Mouse (Mus musculus) heart, postnatal 4 days (tissue): ENCODE data around the gene Nt5c2. TPM values are rescaled to one million over a fixed set of nuclear protein-coding genes. Genes with fewer than 3 reads are reported as not detected.
A peak's percentile ranks its signal among the peaks of the same experiment; 100 is the strongest.

Experiments
- DNase-seq: peaks from one replicate; pipeline ENCODE4 v3.0.0; 2021
- total RNA-seq, 2 experiments: library from RNA; stranded (reverse); gene quantifications; 2 replicates each; pipeline ENCODE4 v1.2.3; 2021

Gene Nt5c2
- total RNA-seq, 2 experiments from 2014 or later: 147 to 157 TPM

- DNase-seq: no peak
These were observed 129.6 kb downstream of the Nt5c2 start for GRCm38 (mm10) chr19:46885365-46885764.

DNA sequence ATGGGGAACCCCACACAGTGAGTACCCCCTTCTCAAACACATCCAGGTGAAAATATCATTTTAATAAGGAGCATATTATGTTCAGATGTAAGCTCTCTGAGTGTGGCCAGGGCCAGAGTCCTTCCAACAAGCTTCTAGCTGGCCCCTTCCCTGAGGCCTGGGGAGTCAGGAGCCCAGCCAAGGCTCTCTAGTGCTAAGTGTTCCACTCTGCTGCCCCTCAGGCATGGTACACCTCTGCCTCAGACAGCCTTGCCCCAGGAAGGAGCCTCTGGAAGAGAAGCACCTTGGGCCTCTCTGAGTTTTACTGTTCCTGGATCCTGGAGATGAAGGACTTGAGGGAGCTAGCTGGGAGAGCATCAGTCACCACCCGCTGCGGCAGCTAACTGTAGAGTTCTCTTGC is 135.1 kb downstream of the Nt5c2 start:
- DNase-seq: no peak

GRCm38 (mm10) chr19:46878346-46878745 is 136.6 kb downstream of the Nt5c2 start:
- DNase-seq: peak; percentile 84

GRCm38 (mm10) chr19:46877886-46878285 is 137.1 kb downstream of the Nt5c2 start:
- DNase-seq: no peak

DNA sequence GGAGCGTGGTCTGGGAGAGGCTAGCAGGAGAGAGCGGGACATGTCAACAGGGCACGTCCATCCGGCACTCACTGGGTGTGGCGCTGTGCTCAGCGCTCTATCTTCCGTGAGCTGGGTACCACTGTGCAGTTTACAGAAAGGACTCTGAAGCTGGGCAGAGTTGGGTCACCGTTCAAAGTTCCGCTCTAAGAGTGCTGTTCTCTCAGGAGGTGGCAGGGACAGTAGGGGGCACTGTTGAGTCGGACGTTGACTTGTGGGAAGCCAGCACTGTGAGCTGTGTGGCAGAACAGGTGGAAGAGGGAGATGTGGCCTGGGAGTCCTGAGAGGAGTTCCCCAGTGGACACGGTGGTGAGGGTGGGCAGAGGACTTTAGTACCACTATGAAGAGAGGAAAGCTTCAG is 139.2 kb downstream of the Nt5c2 start:
- DNase-seq: peak; percentile 91

DNA sequence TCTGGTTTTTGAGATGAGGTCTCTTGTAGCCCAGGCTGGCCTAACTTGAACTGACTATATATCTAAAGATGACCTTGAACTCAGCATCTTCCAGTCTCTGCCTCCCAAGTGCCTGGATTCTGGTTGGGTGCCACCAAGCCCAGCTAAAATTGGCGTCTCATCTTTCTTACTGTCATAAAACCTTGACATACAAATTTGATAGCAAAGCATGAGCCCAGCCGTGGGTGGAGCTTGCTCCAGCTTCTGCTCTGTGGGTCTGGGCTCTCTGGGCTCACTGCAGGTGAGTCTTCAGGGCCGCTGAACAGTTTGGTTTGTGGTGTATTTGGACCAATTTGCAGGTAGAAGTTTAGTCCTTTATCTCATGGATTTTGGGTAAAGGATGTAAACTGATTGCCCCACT is 141.0 kb downstream of the Nt5c2 start:
- DNase-seq: no peak

DNA sequence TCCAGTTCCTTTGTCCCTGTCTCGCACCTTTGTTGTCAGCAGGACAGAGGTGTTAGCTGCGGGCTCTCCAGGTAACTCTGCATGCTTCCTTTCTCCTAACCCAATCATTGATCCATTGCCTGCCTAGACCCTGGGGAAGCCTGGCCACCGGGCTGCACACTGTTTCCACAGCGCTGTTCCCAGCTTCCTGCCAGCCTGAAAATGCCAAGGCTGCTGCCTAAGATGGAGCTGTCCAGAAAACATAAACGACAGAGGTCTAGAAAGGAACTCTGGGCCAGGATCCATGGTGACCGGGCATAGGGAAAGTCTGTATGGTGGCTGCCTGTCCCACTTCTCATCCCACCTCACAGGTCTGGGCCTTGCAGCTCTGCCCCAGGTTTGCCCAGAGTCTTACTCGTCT is 143.3 kb downstream of the Nt5c2 start:
- DNase-seq: no peak

- DNase-seq: no peak
These were observed 143.9 kb downstream of the Nt5c2 start for GRCm38 (mm10) chr19:46871096-46871495.

- DNase-seq: peak; percentile 87
These were observed 145.4 kb downstream of the Nt5c2 start for GRCm38 (mm10) chr19:46869526-46869925.

DNA sequence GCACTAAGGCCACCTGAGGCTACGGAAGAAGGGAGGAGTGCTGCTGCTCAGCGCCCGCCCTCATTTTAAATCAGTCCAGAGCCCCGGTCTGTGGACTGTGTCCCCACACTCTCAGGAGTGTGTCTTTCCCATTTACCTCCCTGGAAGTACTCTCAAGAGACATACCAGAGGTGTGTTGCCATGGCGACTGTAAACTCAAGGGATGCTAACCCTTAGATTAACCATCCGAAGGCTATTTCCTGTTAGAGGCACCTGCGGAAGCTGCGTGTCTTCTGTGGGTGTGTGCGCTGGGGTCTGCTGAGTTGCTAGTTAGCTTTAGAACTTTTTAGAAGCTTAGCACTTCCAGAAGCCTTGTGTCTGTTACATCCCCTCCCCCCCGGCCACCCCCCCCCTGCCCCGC is 145.9 kb downstream of the Nt5c2 start:
- DNase-seq: no peak

DNA sequence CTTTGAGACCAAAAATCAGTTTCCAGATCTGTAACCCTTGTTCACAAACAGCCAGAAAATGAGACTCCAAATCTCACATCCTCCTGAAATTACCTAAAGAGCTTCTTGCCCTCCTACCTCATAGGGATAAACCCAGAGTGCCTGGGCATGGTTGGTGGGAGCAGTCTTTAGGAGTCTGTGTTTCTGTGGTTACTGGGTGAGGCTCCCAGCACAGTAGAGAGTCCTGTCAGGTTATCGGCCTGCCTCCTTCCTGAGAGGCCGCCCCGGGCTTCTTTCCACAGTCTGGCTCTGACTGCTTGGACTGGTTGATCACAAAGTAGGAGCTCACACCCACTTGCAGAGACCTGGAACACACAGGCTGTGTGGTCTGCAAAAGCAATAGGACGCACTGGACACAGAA is 149.6 kb downstream of the Nt5c2 start:
- DNase-seq: no peak

DNA sequence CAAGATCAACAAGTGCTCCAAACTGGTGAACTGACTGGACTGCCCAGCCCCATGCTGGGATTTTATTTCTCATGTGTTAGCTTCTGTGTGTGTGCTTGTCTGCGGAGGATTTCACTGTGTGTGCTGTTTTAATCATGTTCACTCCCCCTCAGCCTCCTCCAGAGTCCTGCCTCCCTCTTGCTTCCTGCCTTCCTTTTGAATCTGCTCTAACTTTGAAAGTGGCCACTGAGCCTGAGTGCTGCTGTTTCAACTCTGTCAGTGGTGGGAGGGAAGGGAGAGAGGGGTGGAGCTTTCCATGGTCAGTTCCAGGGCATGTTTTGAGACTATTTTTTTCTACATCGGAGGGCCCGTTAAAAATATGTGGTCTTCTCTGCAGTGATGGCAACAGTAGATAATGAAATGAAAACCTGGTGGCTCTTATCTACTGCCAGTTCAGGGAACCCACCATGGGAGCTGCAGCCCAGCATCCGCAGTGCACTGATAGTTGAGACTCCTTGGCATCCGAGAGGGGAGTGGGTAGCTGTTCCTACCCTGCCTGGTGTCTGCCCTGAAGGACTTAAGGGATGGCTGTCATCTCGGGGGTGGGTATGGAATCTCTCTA is 150.1 kb downstream of the Nt5c2 start:
- no peak for DNase-seq

GRCm38 (mm10) chr19:46864079-46864478 is 150.9 kb downstream of the Nt5c2 start:
- DNase-seq: no peak

- no peak for DNase-seq
These were observed 151.6 kb downstream of the Nt5c2 start for GRCm38 (mm10) chr19:46863236-46863927.

DNA sequence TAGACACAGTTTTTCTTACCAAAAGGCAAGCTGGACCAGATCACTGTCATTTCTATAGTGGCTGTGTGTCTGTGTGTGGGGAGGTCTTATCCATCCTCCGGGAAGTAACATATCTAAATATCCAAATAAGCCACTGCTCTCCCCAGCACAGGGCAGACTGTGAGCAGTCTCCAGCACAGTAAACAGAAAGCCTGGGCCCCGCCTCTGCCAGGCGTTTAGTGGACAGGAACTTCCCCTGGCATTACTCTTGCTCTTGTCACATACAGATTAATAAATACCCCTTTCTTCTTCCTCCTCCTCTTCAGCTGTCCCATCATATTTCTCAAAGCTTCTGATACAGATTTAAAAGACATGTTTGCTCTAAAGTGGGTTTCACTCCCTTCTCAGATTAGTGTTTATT is 152.4 kb downstream of the Nt5c2 start:
- no peak for DNase-seq

GRCm38 (mm10) chr19:46858200-46858599 is 156.8 kb downstream of the Nt5c2 start:
- DNase-seq: no peak

DNA sequence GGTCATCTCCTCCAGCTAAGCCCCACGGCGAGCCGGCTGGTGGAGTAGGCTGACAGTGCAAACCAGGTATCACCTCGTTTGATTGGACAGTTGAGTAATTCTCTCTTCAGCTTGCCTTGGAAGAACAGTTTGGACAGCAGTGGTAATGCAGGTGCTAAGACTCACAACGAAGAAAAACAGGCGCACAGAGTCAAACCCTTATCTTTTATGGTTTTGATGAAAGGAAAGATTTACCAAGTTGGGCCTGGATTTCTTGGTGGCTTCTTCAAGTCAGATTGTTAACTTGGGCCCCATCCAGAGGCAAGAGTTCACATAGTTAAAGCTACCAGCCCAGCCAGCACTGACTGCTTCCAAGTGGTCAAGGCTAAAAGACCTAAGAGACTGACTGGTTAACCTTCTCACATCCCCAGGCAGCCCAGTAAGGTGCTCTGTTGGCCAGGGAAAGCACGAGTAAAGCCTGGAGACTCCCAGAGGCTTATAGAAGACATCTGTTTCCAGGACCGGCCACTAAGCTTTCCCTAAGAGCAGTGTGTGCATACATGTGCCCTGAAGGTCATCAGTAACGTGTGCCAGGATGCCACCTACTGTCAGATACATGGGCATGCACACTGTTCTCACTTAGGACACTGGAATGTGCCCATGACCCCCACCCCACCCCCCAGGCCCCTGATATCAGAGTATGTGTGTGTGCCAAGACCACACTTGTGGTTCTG is 157.5 kb downstream of the Nt5c2 start:
- DNase-seq: no peak

DNA sequence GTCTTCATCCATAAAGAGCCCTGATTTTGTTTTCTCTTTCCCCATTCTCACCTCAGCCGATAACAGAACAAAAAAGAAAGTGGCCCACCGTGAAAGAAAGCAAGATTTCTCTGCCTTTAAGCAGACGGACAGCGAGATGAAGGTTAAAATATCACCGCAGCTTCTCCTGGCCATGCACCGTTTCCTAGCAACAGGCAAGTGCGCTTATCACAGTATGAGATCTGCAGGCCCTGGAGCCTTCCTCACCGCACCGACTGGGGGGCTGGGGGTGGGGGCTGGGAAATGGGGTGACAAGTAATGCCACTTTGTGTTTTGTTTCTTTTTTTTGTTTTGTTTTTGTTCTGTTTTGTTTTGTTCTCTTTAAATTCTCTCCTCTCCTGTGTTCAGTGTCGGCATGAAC is 158.2 kb downstream of the Nt5c2 start:
- DNase-seq: no peak

GRCm38 (mm10) chr19:46856232-46856631 is 158.7 kb downstream of the Nt5c2 start:
- no peak for DNase-seq

DNA sequence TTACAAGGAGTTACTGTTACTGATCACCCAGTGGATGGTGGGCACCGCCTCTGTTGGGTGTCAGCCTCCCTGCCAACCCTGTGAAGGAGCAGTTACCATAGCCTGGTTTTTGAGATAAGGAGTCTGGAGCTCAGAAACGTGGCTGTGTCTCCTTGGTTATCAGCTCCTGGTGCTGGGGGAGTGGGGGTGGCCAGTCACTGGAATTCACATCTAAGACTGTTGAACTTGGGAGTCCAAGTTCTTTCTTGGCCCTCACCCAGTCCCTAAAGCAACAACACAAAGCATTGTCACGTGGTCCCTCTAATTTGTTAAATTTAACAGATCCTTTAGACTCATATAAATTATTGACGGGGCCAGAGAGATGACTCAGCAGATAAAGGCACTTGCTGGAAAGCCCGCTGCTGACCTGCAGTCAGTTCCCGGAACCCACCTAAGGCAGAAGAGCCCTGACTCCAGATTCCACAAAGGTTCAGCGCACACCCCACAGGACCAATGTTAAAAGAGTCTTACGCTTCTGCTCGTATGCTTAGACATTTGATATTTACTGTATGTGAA is 165.4 kb downstream of the Nt5c2 start:
- no peak for DNase-seq

DNA sequence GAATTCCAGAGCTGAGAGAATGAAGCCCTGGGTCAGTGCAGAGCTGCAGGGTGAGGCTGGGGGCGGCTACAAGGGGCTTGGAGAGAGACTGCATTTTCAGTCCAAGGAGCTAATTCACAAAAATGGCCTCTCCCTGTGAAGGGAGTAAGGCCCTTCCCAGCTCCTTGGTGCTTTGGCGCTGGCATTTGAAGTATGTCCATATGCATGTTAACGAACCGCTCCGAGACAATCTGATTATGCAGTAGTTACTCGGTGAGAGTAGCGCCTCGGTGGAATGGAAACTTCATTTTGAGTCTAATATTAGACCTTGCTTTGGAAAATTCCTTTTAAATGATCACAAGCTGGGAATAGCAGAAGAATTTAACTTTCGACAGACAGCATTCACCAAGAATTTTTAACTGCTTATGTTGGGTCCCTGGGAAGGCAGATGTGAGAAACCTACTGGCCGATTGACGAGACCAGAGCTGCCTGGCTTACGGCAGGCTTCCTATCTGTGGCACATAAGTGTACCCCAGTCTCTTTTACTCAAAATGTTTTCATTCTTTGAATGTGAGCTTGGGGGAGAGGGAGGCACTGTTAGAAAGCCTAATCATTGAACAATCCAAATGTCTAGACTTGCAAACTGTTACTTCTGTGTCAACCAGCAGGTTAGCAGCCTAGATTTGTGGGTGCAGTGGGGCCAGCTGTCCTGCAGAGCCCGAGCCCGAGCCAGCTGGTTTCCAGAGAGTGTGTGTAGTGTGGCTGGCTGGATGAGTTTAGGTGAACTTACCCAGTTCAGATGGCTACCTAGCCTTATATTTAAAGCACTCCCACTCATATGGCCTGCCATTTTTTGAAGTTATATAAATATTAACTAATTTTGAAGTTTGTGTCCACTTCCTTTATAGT is 166.3 kb downstream of the Nt5c2 start:
- DNase-seq: peak; percentile 23

DNA sequence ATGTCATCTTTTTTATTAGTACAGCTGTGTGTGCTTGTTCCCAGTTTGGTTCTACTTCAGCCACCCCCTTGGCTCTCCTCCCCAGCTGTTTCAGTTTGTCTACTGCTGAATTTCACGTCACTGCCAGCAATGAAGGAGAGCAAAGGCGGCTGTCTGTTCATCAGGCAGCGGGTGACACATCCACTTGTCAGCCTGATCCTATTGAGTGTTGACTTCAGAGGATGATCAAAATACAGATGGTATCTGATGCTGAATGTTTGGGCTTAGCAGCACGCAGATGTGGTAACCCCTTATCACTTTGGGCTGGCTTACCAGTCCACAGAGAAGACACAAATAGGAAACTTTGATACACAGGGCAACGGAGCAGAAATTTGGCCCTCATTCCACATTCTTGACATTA is 168.5 kb downstream of the Nt5c2 start:
- DNase-seq: no peak

- DNase-seq: no peak
These were observed 168.9 kb downstream of the Nt5c2 start for GRCm38 (mm10) chr19:46846056-46846455.
